Mouse (Mus musculus): ENCODE results near the gene Upk3b. TPM values are rescaled to one million over a fixed set of nuclear protein-coding genes. Genes with fewer than 3 reads are reported as not detected.

The Upk3b gene
- polyA plus RNA-seq, 1 experiment from 2014 or later, result 6.0 TPM

GRCm38 (mm10) chr5:136075076-136075475 lies 36.8 kb downstream of the Upk3b start:
- 96% methylated on average over 5 of the region's 5 CpGs for WGBS
- no peaks in the 10 kb centered on the region for H3K9me3 ChIP-seq (replicated peaks; ENCODE audit: low read length)

GRCm38 (mm10) chr5:136076284-136076683 lies 38.0 kb downstream of the Upk3b start:
- TF ChIP-seq CTCF (IDR thresholded peaks at IDR 0.05; ENCODE audit: low read depth), result no peak
- Histone ChIP-seq H3K4me2 (ENCODE audit: low read length) (peak overlapping the region; percentile 16; the same call in 1 of the 2 replicates), H3K36me3 (ENCODE audit: insufficient read depth, low read length) (no peaks in the 10 kb centered on the region), H3K4me3 (replicated peaks; ENCODE audit: low read depth, low read length) (no peak overlapping the region), H3K4me1 (replicated peaks; ENCODE audit: insufficient read depth, low read length) (no peaks in the 10 kb centered on the region; the same call in none of the 2 replicates), H3K27me3 (ENCODE audit: insufficient read depth, low read length) (no peaks in the 10 kb centered on the region), H3K9ac (ENCODE audit: low read depth, low read length) (no peak overlapping the region), H3K27ac (peak overlapping the region; percentile 72), H3K9me3 (replicated peaks; ENCODE audit: low read length) (no peaks in the 10 kb centered on the region)
- WGBS, result 33% methylated on average over 7 of the region's 7 CpGs
- ATAC-seq (replicated peaks; ENCODE audit: low FRiP score, low read depth), result no peak; the same call in 1 of the 2 replicates
- peak; percentile 63 for DNase-seq (ENCODE audit: low spot score)

More at GRCm38 (mm10) chr5:136075076-136075475, 36.8 kb downstream of the Upk3b start:
- ATAC-seq (replicated peaks; ENCODE audit: low FRiP score, low read depth) (no peak), DNase-seq (ENCODE audit: low spot score) (no peak)
- H3K27me3 ChIP-seq (ENCODE audit: insufficient read depth, low read length), result no peaks in the 10 kb centered on the region
- no peak for TF ChIP-seq CTCF (IDR thresholded peaks at IDR 0.05; ENCODE audit: low read depth)
- no peak overlapping the region for H3K9ac ChIP-seq (ENCODE audit: low read depth, low read length)
- no peaks in the 10 kb centered on the region; the same call in none of the 2 replicates for H3K4me1 ChIP-seq (replicated peaks; ENCODE audit: insufficient read depth, low read length)
- no peak overlapping the region for H3K27ac ChIP-seq
- no peaks in the 10 kb centered on the region for H3K36me3 ChIP-seq (ENCODE audit: insufficient read depth, low read length)
- no peak overlapping the region for H3K4me3 ChIP-seq (replicated peaks; ENCODE audit: low read depth, low read length)
- no peak overlapping the region for H3K4me2 ChIP-seq (ENCODE audit: low read length)

GRCm38 (mm10) chr5:136077001-136077550 lies 38.8 kb downstream of the Upk3b start:
- H3K9ac ChIP-seq (ENCODE audit: low read depth, low read length), result no peak overlapping the region
- 61% methylated on average over 9 of the region's 9 CpGs for WGBS
- H3K4me2 ChIP-seq (ENCODE audit: low read length), result no peak overlapping the region

GRCm38 (mm10) chr5:136078136-136078535 lies 39.8 kb downstream of the Upk3b start:
- no peaks in the 10 kb centered on the region for H3K9me3 ChIP-seq (replicated peaks; ENCODE audit: low read length)
- no peaks in the 10 kb centered on the region for H3K27me3 ChIP-seq (ENCODE audit: insufficient read depth, low read length)
- no peaks in the 10 kb centered on the region for H3K36me3 ChIP-seq (ENCODE audit: insufficient read depth, low read length)
- TF ChIP-seq CTCF (IDR thresholded peaks at IDR 0.05; ENCODE audit: low read depth), result no peak
- no peak overlapping the region for H3K4me2 ChIP-seq (ENCODE audit: low read length)
- no peak overlapping the region for H3K27ac ChIP-seq
- no peak for ATAC-seq (replicated peaks; ENCODE audit: low FRiP score, low read depth)
- H3K4me1 ChIP-seq (replicated peaks; ENCODE audit: insufficient read depth, low read length), result no peaks in the 10 kb centered on the region; the same call in none of the 2 replicates
- H3K9ac ChIP-seq (ENCODE audit: low read depth, low read length), result no peak overlapping the region
- WGBS, result 95% methylated on average over 5 of the region's 5 CpGs
- no peak for DNase-seq (ENCODE audit: low spot score)
- H3K4me3 ChIP-seq (replicated peaks; ENCODE audit: low read depth, low read length), result no peak overlapping the region

More at GRCm38 (mm10) chr5:136077001-136077550, 38.8 kb downstream of the Upk3b start:
- ATAC-seq (replicated peaks; ENCODE audit: low FRiP score, low read depth) (no peak), DNase-seq (ENCODE audit: low spot score) (peak; percentile 41)
- TF ChIP-seq CTCF (IDR thresholded peaks at IDR 0.05; ENCODE audit: low read depth), result no peak
- Histone ChIP-seq H3K9me3 (replicated peaks; ENCODE audit: low read length) (no peaks in the 10 kb centered on the region), H3K4me1 (replicated peaks; ENCODE audit: insufficient read depth, low read length) (no peaks in the 10 kb centered on the region; the same call in none of the 2 replicates), H3K27me3 (ENCODE audit: insufficient read depth, low read length) (no peaks in the 10 kb centered on the region), H3K27ac (peak overlapping the region; percentile 72), H3K36me3 (ENCODE audit: insufficient read depth, low read length) (no peaks in the 10 kb centered on the region), H3K4me3 (replicated peaks; ENCODE audit: low read depth, low read length) (no peak overlapping the region)

- no peak overlapping the region for H3K27ac ChIP-seq
- DNase-seq (ENCODE audit: low spot score) (no peak), ATAC-seq (replicated peaks; ENCODE audit: low FRiP score, low read depth) (no peak)
- no peaks in the 10 kb centered on the region; the same call in 1 of the 2 replicates for H3K4me1 ChIP-seq (replicated peaks; ENCODE audit: insufficient read depth, low read length)
- TF ChIP-seq CTCF (IDR thresholded peaks at IDR 0.05; ENCODE audit: low read depth), result peak; percentile 37; the same call in 1 of the 2 replicates
- no peak overlapping the region for H3K4me3 ChIP-seq (replicated peaks; ENCODE audit: low read depth, low read length)
- H3K27me3 ChIP-seq (ENCODE audit: insufficient read depth, low read length), result no peaks in the 10 kb centered on the region
- no peak overlapping the region for H3K9ac ChIP-seq (ENCODE audit: low read depth, low read length)
- H3K36me3 ChIP-seq (ENCODE audit: insufficient read depth, low read length), result no peaks in the 10 kb centered on the region
- no peaks in the 10 kb centered on the region for H3K9me3 ChIP-seq (replicated peaks; ENCODE audit: low read length)
- no peak overlapping the region for H3K4me2 ChIP-seq (ENCODE audit: low read length)
- WGBS, result 85% methylated on average over 4 of the region's 4 CpGs
Observed at GRCm38 (mm10) chr5:136082345-136082744, 44.0 kb downstream of the Upk3b start.

- no peak; the same call in 1 of the 2 replicates for TF ChIP-seq CTCF (IDR thresholded peaks at IDR 0.05; ENCODE audit: low read depth)
- Histone ChIP-seq H3K4me3 (replicated peaks; ENCODE audit: low read depth, low read length) (peak within 1 kb of the TSS; percentile 66), H3K27me3 (ENCODE audit: insufficient read depth, low read length) (no peaks in the 10 kb centered on the region), H3K4me1 (replicated peaks; ENCODE audit: insufficient read depth, low read length) (no peaks in the 10 kb centered on the region), H3K36me3 (ENCODE audit: insufficient read depth, low read length) (no peaks in the 10 kb centered on the region), H3K27ac (no peak within 1 kb of the TSS), H3K4me2 (ENCODE audit: low read length) (peak within 1 kb of the TSS; percentile 98), H3K9ac (ENCODE audit: low read depth, low read length) (peak within 1 kb of the TSS; percentile 55; the same call in 1 of the 2 replicates), H3K9me3 (replicated peaks; ENCODE audit: low read length) (no peaks in the 10 kb centered on the region)
- WGBS, result under 1% methylated on average over 28 of the region's 28 CpGs
- DNase-seq (ENCODE audit: low spot score) (peak; percentile 96), ATAC-seq (replicated peaks; ENCODE audit: low FRiP score, low read depth) (peak; percentile 92)
Observed at GRCm38 (mm10) chr5:136083669-136084107, 45.4 kb downstream of the Upk3b start, which contains the start of gene Rasa4. Gene Rasa4 (plus strand): TSS chr5:136083916.

Data from kidney, postnatal 0 days (tissue).